8 mouse cellular contexts compared by ENCODE assay signal in the genomic region with DNA sequence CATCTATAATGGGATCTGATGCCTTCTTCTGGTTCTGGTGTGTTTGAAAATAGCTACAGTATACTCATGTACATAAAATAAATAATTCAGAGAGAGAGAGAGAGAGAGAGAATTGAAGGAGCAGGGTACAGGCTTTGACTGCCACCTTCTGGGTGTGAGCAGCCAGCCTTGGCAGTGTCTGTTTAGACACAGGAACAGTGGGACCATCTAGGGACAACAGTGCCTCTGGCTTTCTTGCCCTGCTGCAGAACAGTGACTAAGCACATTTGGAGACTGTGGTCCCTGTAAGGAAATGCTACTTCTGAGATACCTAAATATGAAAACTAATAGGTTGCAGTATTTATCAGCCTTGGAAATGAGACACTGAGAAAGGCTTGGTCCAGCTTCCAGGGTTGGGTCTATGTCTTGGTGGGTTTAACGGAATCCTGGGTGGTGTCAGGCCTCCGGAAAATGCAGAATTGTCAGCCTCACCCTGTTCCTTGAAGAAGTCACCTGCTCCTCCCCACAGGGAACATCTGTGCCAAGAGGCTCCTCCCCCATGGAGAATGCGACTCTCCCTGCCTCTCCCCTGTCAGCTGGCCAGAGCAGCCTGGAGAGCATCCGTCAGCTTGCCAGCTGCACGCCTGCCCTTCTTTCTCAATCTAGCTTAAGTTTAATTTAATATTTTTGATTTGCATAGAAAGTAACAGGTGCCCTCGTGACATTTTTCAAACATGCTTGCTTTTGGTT. TPM values are rescaled to one million over a fixed set of nuclear protein-coding genes. Genes with fewer than 3 reads are reported as not detected.
DNase-seq lines count a peak whose midpoint lies in the region; TF ChIP-seq lines count a peak whose summit lies in the region.

No protein-coding gene starts in this region.

- DNase-seq in adrenal gland, adult 2 months: peak; percentile 51
- no peak for DNase-seq in adrenal gland, adult 18-20 months (ENCODE audit: low spot score in 2 of 2)
- DNase-seq in liver: peak; percentile 80
- no peak for DNase-seq in embryo, embryonic 9.5 days (ENCODE audit: extremely low spot score)
- DNase-seq in right cerebral cortex, postnatal 36 days (ENCODE audit: low spot score in 2 of 2): no peak
- DNase-seq in natural killer cell, adult 2 months (ENCODE audit: low spot score in 2 of 2): no peak

- peak; percentile 43 for TF ChIP-seq CTCF in C2C12 (IDR thresholded peaks at IDR 0.05; ENCODE audit: control insufficient read depth, insufficient read depth, insufficient read length)

- H3K79me3 ChIP-seq in C2C12 (ENCODE audit: low read depth): no peaks in the 10 kb centered on the region

- H3K27me3 ChIP-seq in C2C12 (ENCODE audit: control insufficient read depth, insufficient read depth, insufficient read length): no peaks in the 10 kb centered on the region
- H3K27me3 ChIP-seq in erythroblast, embryonic 14.5 days (ENCODE audit: control insufficient read depth): peaks cover 3% of the 10 kb centered on the region

- H3K4me1 ChIP-seq in erythroblast, embryonic 14.5 days (ENCODE audit: control insufficient read depth): peaks cover 78% of the 10 kb centered on the region

- H3ac ChIP-seq in C2C12 (ENCODE audit: control insufficient read depth, insufficient read length, low read depth): no peak overlapping the region

- no peaks in the 10 kb centered on the region for H3K79me2 ChIP-seq in C2C12 (ENCODE audit: control insufficient read depth, insufficient read depth)

- peaks cover 5% of the 10 kb centered on the region for H3K9me3 ChIP-seq in erythroblast, embryonic 14.5 days (ENCODE audit: control insufficient read depth, low read length)

- no peaks in the 10 kb centered on the region for H3K36me3 ChIP-seq in C2C12 (ENCODE audit: control insufficient read depth, insufficient read depth)
- H3K36me3 ChIP-seq in erythroblast, embryonic 14.5 days (ENCODE audit: control insufficient read depth): peaks cover 31% of the 10 kb centered on the region

- H3K4me3 ChIP-seq in C2C12 (ENCODE audit: insufficient read depth, poor library complexity, severe bottlenecking): no peak overlapping the region
- H3K4me3 ChIP-seq in erythroblast, embryonic 14.5 days (replicated peaks): peak overlapping the region; percentile 27

TF ChIP-seq in C2C12, 6 proteins besides CTCF, POLR2A, EP300 and RAD21:
- TF ChIP-seq MAX (IDR thresholded peaks at IDR 0.05): no peak
- TF ChIP-seq USF1 (IDR thresholded peaks at IDR 0.05; ENCODE audit: low read depth): no peak
- TF ChIP-seq MYOG (IDR thresholded peaks at IDR 0.05; ENCODE audit: control insufficient read depth, extremely low read depth, insufficient read length): no peak
- TF ChIP-seq CEBPB (IDR thresholded peaks at IDR 0.05; ENCODE audit: low read depth): no peak
- no peak for TF ChIP-seq MYOD1 (IDR thresholded peaks at IDR 0.05; ENCODE audit: control insufficient read depth, insufficient read length, low read depth)
- TF ChIP-seq FOSL1 (IDR thresholded peaks at IDR 0.05; ENCODE audit: insufficient read depth, low read length, poor library complexity, severe bottlenecking): no peak

RNA-seq across cellular contexts. Expression of a gene that starts 8.4 kb away (rescaled TPM):
- total RNA-seq in adrenal gland, adult 2 months (2021): 10 to 100 TPM; 10.8 to 16.4 TPM
- polyA plus RNA-seq in adrenal gland, adult 2 months (2012; rRNA removed): 10.1 and 12.5 TPM in 2 replicates
- total RNA-seq in adrenal gland, adult 18-20 months (2021): 10 to 100 TPM in 1 of 2 experiments, 1 to 10 TPM in 1; 9.1 to 15.3 TPM
- 3.5 TPM for polyA plus RNA-seq in C2C12 (2012; fragmentation: generic; extraction: Trizol)
- 1.5 and 2.9 TPM in 2 replicates for polyA plus RNA-seq in erythroblast, embryonic 14.5 days (2012)

RNA-seq across cellular contexts. Expression of a gene that starts 45.2 kb away (rescaled TPM):
- total RNA-seq in adrenal gland, adult 2 months (2021): 1 to 10 TPM in 1 of 2 experiments, under 1 TPM in 1; 0.93 to 5.4 TPM
- polyA plus RNA-seq in adrenal gland, adult 2 months (2012; rRNA removed): 0.38 and 2.0 TPM in 2 replicates
- total RNA-seq in adrenal gland, adult 18-20 months (2021): 10 to 100 TPM in 1 of 2 experiments, 1 to 10 TPM in 1; 7.8 to 18.5 TPM
- polyA plus RNA-seq in C2C12 (2012; fragmentation: generic; extraction: Trizol): 0.04 TPM
- polyA plus RNA-seq in erythroblast, embryonic 14.5 days (2012): not detected in 2 replicates

RNA-seq across cellular contexts. Expression of a gene that starts 49.8 kb away (rescaled TPM):
- 100 to 1,000 TPM; 476 to 520 TPM for total RNA-seq in adrenal gland, adult 2 months (2021)
- 336 and 366 TPM in 2 replicates for polyA plus RNA-seq in adrenal gland, adult 2 months (2012; rRNA removed)
- total RNA-seq in adrenal gland, adult 18-20 months (2021): 100 to 1,000 TPM; 456 to 471 TPM
- polyA plus RNA-seq in C2C12 (2012; fragmentation: generic; extraction: Trizol): 352 TPM
- polyA plus RNA-seq in erythroblast, embryonic 14.5 days (2012): 11.0 and 19.7 TPM in 2 replicates

Comparison
In these comparisons a context has a peak if more than half of its experiments do, and no peak if none do; other contexts are left out.
1. DNase-seq: peak in adrenal gland, adult 2 months (single experiment) and liver (single experiment); none in adrenal gland, adult 18-20 months (0 of 2), embryo, embryonic 9.5 days (single experiment), right cerebral cortex, postnatal 36 days (0 of 2) and natural killer cell, adult 2 months (0 of 2).
2. RNA of a gene that starts 49.8 kb away (polyA plus RNA-seq): 352 TPM in C2C12 (single experiment) and 336 to 366 TPM in adrenal gland, adult 2 months; 11.0 to 19.7 TPM in erythroblast, embryonic 14.5 days; every median in the first group is over 10 times any median in the second.